Mouse (Mus musculus) heart, postnatal 10 days (tissue): ENCODE data around the gene Btbd3. TPM values are rescaled to one million over a fixed set of nuclear protein-coding genes. Genes with fewer than 3 reads are reported as not detected.

Source experiments
- DNase-seq, 2 experiments: peaks; one replicate each; pipeline ENCODE4 v3.0.0; 2021
- intact Hi-C: fragments of 180-260 bp; cut with DNase I; formaldehyde crosslinking; loops from one replicate; pipeline ENCODE4 v1.15.1; 2025
- total RNA-seq, 2 experiments: library from RNA; stranded (reverse); gene quantifications; 2 replicates each; pipeline ENCODE4 v1.2.3; 2021

The Btbd3 gene
- total RNA-seq, 2 experiments from 2014 or later = 26.2 to 26.9 TPM

GRCm38 (mm10) chr2:138503866-138504380, 247.6 kb downstream of the Btbd3 start:
- intact Hi-C loops = no loop called here
- DNase-seq = no peak

GRCm38 (mm10) chr2:138515531-138515930, 259.2 kb downstream of the Btbd3 start:
- intact Hi-C loops = no loop called here
- DNase-seq = no peak

GRCm38 (mm10) chr2:138528461-138528860, 272.1 kb downstream of the Btbd3 start:
- intact Hi-C loops = no loop called here
- DNase-seq = no peak

DNA sequence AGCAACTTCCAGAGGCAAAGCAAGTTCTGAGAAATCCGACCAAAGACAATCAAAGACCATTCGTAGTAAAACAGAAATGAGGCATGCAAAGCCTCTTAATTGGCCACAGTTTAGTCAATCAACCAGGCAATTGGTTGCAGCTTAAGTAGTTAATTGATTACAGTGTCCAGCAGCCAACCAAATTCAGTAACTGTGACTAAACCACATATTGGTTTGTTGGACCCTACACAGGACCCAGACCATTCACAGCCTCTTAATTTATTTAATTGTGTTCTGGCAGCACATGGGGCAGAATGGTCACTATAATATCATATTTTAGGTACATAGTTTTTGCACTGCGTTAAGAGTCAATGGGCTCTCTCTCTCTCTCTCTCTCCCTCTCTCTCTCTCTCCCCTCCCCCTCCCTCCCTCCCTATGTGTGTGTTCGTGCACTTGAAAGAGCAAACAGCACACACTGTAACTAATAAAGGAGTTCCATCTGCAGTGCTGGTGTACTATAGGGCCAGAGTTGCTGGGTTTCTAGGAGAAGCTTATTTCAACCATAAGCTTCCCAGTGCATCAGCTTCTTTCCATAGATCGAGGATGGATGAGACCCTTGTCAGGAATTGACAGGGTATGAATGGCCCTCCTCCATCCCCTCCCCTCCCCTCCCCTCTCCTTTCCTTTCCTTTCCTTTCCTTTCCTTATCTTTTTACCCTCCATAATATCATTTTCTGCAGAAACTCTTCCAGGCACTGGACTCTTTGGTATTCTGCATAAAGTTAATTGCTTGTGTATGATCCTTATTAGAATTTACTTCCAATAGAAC, 275.0 kb downstream of the Btbd3 start:
- DNase-seq = no peak
- intact Hi-C loops = no loop called here

DNA sequence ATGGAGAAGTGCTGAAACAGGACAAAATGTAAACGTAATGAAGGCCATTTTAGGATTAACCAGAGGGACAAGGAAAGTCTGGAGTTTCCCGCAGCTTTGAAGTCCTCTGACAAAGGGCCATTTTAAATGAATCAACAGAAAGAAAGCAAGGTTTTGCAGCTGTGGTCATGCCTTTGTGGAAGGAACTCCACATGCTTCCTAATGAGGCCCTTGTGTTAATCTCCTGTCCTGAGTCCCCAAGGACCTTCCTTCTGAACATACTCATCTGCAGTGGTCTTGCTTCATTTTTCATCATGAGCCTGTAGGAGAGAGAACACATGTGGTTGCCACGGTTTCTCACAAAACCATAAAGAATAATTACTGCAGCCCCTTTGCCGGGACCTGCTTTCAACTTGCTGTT, 275.6 kb downstream of the Btbd3 start:
- intact Hi-C loops = no loop called here
- no peak for DNase-seq

DNA sequence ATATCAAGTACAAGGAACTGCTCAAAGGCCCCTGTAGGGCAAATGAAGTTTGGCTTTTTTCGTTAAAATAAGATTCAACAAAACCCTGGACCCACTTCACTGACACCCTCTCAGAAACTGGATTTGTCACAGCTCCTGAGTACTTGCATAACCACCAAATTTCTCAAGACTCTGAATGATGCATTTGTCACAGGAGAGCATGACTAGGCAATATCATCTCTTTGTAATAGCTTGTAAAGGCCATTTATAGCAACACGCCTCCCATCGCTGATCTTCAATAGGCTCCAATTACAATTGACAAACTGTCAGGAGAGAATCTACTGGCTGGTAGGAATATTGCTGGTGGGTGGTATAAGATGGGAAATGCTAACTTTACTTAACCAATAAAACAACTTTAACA, 283.3 kb downstream of the Btbd3 start:
- intact Hi-C loops = no loop called here
- DNase-seq = no peak

GRCm38 (mm10) chr2:138548990-138549389, 292.6 kb downstream of the Btbd3 start:
- DNase-seq = no peak

GRCm38 (mm10) chr2:138551516-138551915, 295.2 kb downstream of the Btbd3 start:
- intact Hi-C loops = no loop called here
- no peak for DNase-seq

More at GRCm38 (mm10) chr2:138548990-138549389, 292.6 kb downstream of the Btbd3 start:
- intact Hi-C loops = no loop called here

- no peak for DNase-seq
- intact Hi-C loops = no loop called here
Measured at GRCm38 (mm10) chr2:138555106-138555862, 298.9 kb downstream of the Btbd3 start.

- intact Hi-C loops = no loop called here
- no peak for DNase-seq
Measured at GRCm38 (mm10) chr2:138585930-138586329, 329.6 kb downstream of the Btbd3 start.

DNA sequence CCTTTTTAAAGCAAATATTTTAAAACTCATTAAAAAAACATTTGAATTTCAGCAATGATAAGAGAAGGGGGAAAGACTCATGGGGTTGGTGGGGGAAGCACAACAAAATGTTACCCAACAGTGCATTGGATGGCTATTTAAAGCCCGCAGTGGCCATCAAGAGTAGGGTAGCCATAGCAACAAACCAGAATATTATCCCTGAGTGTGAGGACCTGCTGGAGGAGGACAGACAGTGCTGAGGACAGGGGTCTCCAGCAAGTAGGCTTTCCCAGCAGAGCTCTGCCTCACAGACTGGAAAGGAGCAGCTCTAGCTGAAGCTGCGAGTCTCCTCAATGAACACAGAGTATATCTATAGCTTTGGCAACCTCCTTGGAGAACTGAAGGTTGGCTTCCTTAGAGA, 331.0 kb downstream of the Btbd3 start:
- no peak for DNase-seq
- intact Hi-C loops = no loop called here

DNA sequence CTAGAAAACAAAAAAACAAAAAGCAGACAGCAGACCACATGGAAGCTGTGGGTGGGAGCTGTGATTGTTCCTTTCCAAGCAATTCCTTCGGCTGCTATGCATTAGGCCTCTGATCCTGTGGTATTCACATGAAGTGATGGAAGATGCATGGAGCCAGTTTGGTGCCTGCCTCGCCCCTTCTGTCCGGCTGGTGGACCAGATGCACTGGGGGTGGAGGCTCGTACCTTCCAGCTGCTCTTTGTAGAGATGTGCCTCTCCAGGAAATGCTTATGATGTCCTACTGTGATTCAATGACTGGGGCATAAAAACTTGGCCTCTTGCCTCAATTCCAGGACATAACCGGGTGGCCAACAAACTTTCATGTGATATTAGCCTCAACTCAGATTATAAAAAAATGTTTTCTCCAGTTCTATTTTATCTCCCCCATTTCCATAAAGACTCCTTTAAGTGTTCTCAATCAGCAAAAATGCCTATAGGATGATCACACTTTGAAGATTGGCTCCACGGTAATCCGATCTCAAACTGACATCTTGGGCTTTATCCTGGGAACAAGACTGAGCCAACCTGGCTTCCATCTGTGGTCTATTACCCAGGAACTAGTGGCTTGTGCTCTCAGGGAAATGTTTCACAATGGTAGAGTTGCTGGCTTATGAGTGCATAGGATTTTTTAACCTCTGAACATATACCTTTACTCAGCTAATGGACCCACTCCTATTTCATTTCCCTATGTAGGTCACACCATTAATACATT, 331.6 kb downstream of the Btbd3 start:
- intact Hi-C loops = no loop called here

DNA sequence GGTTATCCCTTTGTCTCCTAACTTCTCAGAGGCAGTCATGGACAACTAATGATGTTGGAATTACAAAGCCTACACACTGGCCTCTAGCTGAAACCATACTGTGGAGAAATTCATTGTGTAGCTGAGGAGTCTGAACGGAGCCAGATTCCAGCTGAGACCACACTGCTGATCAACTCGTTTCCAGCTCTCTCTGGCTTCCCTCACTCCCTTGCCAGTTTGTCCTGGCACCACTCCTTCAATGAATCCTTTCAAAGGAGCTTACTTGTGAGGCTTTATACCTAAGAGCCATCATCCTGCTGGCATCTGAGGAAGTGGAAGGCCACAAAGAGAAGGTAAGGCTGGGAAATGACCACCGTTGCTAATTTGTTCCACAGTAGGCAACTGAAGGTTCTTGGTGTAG, 332.7 kb downstream of the Btbd3 start:
- intact Hi-C loops = no loop called here

More for the DNA sequence above, 331.6 kb downstream of the Btbd3 start:
- DNase-seq = no peak

GRCm38 (mm10) chr2:138590307-138590706, 333.9 kb downstream of the Btbd3 start:
- DNase-seq = no peak
- intact Hi-C loops = no loop called here

More for the DNA sequence above, 332.7 kb downstream of the Btbd3 start:
- no peak for DNase-seq

DNA sequence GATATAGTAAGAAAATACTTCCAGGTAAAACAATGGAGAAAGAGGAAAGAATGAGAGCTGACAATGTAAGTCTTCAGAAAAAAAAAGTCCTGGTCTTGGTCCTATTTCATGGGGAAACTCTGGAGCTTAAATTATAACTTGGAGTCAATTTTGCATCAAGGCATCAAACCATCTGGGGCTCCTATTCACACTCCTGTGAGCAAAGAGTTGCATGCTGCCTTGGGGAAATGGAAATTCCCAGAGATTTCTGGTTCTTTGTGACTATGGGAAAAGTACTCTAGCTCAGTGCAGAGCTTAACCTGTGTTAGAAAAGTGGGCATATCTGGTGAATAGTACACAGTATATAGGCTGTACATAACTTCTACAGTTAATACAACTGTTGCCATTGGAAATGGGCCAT, 356.0 kb downstream of the Btbd3 start:
- intact Hi-C loops = no loop called here
- no peak for DNase-seq

DNA sequence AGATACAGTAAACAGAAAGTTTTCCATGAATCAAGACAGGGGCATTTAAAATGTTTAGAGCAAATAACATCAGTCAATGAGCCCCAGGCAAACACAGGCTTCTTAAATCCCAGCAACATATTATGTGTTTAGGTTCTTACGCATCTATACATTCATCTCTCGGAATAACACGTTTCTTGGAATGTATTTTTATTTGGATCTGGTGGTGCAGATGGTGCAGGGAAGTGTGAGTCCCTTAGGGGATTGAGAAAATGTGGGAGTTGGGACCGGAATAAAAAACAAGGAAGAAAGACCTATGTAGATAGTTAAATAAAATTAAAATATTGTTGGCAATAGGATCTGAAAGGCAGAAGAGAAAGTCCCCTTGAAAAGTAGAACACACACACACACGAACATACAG, 361.1 kb downstream of the Btbd3 start:
- no peak for DNase-seq
- intact Hi-C loops = no loop called here
